Mouse (Mus musculus): ENCODE results near the gene Rarb.

Gene Rarb

DNA sequence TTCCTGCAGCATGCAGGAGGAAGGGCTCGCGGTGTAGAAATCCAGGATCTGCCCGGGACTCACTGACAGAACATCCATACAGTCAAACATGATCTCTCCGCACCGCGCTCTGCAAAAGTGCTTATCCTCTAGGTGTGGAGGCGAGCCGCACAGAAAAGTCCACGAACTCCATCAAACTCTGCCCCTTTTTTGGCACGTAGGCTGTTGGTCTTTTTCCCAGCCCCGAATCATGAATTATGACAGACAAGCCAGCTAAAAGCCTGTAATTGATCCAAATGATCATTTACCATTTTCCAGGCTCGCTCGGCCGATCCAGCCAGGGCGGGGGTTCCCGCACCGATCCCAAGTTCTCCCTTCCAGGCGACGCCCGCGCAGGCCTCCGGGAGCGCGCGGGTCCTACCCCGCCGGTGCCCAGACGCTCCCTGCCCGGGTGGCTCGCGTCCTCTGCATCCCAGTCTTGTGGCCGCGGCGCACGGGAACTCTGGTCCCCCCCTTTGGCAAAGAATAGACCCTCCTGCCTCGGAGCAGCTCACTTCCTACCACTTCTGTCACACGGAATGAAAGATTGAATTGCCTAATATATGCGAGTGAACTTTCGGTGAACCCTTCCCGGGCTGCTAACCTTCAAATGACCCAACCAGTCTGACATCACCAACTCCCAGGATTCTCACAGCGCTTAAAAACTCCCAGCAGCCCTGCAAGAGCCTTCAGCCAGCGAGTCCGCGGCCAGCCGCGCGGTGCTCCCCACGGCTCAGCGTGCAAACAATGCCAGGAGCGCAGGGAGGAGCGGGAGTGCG lies 243.8 kb downstream of the Rarb start:
- DNase-seq, result peak; percentile 62 to 76

- DNase-seq, result no peak
Observed at GRCm38 (mm10) chr14:16573475-16574171, 245.3 kb downstream of the Rarb start.

DNA sequence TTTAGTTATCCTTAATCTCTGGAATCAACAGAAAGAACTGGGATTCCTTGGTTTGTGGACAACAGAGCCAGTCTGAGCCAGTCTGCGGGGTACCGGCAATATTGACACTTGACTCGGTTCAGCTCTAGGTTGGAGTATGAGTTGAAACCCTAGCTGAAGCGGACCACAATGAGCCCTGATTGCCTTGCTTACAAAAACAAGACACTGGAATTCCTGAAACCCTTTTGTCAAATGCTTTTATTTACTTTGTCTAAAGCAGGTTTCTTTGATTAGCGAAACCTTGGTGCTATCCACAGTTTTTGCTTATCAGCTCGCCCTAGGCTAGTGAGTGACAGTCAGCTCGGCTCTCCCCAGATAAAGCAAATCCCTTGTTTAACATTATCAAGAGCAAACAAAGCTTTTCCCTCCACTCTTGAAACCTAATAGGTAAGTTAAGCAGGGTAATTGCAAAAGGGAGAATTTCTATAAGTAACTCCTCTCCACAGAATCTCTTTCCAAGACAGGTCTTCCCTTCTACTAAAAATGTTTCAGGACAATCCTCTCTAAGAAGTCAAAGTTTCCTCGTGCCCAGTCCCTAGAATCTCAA lies 246.1 kb downstream of the Rarb start:
- no peak for DNase-seq

DNA sequence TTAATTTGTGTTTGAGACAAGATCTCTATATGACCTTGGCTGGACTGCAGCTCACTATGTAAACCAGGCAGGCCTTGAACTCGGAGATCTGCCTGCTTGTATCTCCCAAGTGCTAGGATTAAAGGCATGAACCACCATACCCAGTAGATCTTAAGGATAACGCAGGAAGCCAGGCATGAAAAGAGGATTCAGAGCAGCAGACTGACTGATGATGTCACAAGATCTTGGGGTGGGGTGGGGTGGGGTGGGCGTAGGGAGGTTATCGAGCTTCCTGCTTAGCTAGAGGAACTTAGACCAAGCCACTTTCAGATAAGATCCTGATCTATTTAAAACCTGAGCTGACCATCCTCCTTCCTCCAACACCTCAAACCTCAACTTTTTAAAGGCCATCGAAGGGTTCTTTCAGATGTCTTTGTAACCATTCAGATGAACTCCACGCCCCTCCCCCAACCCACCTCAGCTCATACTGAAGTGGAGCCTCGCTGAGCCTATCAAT lies 249.4 kb downstream of the Rarb start:
- no peak for DNase-seq

- no peak for DNase-seq
Observed at GRCm38 (mm10) chr14:16566920-16567319, 252.0 kb downstream of the Rarb start.

GRCm38 (mm10) chr14:16563912-16564311 lies 255.0 kb downstream of the Rarb start:
- DNase-seq, result no peak

DNA sequence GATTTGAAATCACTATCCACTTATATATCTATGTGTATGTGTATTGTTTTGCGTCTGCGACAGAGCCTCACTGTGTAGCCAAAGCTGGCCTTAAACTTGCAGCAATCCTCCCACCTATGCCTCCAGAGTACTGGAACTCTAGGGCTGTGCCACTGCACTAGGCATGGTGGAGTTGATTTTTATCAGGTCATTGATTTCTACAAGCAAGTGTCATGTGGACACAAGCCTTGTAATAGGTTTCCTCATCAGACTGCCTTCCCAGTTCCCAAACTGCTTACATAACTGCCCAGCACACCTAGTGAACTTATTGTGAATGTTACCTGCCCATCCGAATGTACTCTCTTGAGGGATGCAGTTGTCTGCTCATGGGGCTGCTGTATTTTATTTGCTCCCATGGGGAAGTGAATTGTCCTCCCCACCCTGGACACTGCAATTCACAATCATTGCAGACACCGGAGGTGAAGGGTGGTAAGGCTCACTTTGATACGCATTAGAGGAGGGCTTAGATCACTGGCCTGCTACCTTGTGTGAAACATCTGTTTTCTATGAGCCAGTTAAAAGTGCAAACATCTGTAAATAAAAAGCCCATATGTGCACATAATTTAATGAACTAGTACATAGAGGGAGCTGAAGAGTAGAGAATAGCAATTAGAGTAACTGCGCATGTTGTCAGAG lies 257.3 kb downstream of the Rarb start:
- DNase-seq, result no peak

DNA sequence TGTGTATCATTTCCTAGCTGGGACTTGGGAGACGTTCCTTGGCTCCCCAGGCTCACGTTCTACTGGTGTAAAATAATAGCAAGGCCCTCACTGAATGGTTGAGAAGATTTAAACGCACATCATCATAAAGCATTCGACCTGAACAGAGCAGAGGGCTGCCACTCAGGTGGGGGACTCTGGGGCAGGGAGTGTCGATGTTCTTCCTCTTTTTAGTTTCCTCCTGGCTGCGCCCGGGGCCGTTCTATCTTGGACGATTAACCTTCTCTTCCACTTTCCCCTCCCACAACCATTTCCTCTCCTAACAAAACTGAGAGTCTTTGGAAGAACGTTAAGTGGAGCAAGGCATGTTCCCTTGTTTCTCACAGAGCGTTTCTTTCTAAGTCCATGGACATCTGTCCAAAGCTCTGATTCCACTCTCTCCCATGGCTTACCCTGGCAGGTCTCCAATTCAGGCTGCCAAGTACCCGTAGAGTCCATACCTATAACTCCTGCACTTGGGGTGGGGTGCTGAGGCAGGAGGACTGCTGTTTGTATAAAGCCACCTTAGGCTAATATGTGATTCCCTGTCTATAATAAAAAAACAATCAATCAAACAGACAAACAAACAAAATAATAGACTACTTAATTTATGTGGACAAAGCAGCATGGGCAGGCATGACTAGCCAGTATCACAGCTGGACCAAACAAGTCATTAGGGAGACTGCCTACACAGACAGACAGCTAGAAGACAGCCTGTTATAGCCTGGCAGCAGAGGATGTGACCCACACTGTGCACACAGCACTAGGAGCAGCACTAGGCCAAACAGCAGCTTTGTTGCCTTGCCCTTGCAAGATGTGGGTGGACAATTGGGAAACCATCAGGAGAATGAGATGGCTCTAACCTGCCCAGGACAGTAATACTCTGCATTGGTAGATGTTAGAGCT lies 259.4 kb downstream of the Rarb start:
- DNase-seq, result peak; percentile 70 to 77

DNA sequence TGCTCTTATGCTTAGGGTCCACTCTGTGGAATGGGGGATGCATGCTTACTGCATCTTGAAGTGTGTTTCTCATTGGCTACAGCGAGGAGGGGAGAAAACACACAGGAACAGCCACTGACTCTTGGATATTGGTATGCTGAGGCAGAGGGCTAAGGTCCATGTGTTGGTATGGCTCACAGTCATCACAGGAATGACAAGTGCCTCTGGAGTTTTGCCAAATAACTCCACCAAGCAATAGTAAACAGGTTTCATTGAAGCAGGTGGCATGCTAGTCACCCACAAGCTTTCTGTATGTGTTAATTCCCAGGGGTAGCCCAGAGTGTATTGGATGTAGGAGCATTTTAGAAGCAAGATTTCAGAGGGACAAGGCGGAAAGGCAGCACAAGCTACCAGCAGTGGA lies 260.9 kb downstream of the Rarb start:
- DNase-seq, result no peak

- DNase-seq, result no peak
Observed at GRCm38 (mm10) chr14:16554643-16555459, 264.1 kb downstream of the Rarb start.

GRCm38 (mm10) chr14:16554319-16554642 lies 264.7 kb downstream of the Rarb start:
- no peak for DNase-seq

DNA sequence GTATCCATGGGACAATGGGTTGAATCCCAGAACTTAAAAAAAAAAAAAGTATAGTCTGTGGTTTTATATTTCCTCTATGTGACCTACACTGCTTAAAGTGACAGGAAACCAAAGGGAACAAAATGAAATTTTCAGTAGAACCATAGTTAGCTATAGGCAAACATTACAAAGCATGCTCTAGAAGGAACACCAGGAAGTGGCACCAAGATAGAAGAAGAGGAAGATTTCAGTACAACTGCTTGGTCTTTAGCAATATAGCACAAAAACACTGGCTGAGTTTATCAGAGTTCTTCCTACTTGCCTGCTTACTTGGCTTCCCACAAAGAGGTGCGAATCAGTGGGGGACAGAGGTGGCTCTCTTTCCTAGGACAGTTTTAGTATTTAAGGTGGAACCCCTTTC lies 266.7 kb downstream of the Rarb start:
- no peak for DNase-seq

DNA sequence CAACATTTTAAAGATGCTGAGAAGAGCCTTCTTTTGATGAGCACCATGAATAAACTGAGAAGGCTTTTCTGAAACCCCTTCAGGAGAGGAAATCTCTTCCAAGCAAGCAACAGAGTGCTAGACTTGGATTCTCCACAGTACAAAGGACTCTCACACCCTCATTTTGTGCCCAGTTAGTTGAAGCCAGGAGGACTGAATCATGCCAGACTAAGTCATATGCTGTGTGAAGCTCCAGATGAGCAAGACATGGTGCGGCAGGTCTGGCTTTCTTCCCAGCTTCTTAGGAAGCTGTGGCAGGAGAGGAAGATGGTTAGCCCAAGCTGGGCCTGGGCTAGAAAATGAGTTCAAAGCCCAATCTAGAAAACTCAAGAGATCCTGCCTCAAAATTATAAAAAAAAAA lies 267.1 kb downstream of the Rarb start:
- peak; percentile 27 to 50 for DNase-seq

DNA sequence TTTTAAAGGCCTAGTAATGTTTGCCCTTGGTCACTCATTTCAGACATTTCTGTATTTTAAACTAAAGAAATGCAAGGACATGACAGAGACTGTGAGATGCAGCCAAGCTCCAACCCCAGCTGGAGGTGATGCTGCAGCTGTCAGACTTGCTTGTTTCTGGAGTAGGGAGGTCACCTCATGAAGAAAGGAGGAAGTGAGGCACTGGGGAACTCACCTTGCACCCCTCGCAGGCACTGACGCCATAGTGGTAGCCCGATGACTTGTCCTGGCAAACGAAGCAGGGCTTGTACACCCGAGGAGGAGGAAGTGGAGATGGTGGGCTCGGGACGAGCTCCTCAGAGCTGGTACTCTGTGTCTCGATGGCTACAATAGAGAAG lies 270.8 kb downstream of the Rarb start:
- no peak for DNase-seq

- DNase-seq, result peak; percentile 53 to 64
Observed at GRCm38 (mm10) chr14:16547492-16548199, 271.3 kb downstream of the Rarb start.

DNA sequence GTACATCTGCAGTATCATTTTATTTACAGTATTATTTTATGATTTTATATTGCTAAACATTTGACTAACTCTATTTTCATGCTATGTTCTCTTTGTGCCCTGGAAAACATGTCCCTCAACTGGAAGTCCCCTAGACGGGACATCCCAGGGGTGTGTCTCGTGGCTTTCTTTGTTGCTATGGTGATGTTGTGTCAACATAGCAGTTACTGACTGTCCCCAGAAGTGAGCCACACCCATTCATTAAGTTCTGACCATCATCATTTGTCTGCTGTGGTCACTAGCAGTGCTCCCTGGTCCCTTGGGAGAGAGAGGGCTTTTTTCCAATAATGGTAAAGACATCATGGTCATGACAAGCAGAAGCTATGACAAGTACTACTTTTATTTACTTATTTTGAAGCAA lies 274.0 kb downstream of the Rarb start:
- no peak for DNase-seq

DNA sequence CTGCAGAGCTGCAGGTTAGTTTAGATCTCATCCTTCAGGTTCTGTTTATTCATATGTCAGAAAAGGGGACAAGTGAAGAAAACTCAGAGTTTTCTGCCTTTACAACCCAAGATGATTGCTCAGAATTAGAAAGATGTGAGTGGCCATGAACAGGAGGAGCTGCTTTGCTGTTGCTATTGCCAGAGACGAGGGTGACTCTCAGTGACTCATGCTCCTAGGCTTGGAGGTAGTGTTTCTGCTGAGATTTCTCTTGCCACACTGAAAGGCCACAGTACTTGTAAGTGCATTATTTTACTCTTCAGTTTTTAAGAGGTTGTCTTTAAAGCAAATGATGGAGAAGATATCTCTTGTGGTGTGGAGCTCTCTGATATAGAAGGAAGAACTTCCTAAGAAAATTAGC lies 277.3 kb downstream of the Rarb start:
- DNase-seq, result no peak

DNA sequence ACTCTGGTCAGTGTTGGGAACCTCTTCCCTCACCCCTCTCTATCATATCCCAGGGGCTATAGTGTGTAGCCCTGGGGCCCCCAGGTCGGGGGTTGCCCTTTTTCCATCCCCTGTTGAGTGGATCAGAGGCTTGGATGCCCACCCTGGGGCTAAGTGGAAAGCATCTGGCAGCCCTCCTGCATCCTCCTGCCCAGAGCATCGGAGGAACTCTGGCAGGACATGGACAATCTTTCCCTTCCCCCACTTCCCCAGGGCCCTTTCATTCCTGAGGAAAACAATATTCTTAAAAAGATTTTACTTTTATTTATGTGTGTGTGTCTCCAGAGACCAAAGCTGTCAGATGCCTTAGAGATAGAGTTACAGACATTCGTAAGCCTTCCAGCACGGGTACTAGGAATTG lies 281.5 kb downstream of the Rarb start:
- DNase-seq, result no peak

- DNase-seq, result peak; percentile 49 to 61
Observed at GRCm38 (mm10) chr14:16528631-16529030, 290.3 kb downstream of the Rarb start.

- DNase-seq, result peak in 1 of 2 experiments; percentile 18
Observed at GRCm38 (mm10) chr14:16526120-16526519, 292.8 kb downstream of the Rarb start.

Data from cerebellum, postnatal 10 days (tissue).